Mouse (Mus musculus): ENCODE data around the gene Arl4a. TPM values are rescaled to one million over a fixed set of nuclear protein-coding genes. Genes with fewer than 3 reads are reported as not detected.

Arl4a gene
- 10 to 100 TPM; 55.2 to 66.3 TPM for polyA plus RNA-seq (2017; shearing (Covaris generic))

DNA sequence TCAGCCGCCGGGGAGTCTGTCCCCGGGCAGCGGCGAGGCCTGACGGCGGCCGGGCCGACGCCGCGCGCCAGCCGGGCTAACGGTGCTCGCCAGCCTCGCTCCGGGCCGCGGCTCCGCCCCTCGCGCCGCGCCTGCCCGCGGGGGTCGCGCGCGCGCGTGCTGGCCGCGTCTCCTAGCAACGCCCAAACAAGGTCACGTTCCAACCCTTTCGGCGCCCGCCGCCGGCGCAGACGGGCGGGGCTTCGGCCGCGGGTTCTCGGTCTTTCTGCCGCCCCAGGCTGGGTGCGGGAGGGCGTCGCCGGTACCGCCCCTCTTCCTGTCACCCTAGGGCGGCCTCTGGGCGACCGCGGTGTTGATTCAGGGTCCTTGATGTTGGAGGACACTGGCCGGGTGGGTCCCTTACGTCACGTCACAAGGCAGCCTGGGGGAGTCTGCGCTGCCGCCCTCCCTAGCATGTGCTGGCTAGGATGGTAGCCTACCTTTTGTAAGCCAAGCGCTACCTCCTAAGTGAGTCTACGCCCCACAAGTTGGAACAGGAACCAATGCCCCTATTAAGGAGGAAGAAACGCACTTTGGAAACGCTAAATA lies at the start of gene Arl4a:
TSS of gene Arl4a (minus strand) at position 150 of the 588 bp plus-strand sequence.

Other genes with a start within 250 kb of the Arl4a start
- 1 to 10 TPM; 1.9 to 2.0 TPM for gene Scin, start 96.2 kb upstream of the Arl4a start, polyA plus RNA-seq (2017; shearing (Covaris generic))
- gene Lsmem1, start 161.5 kb upstream of the Arl4a start, polyA plus RNA-seq (2017; shearing (Covaris generic)), result under 1 TPM in 1 of 2 experiments, not detected in 1; 0.18 TPM
- 100 to 1,000 TPM; 114 to 145 TPM for gene Ifrd1, start 210.5 kb upstream of the Arl4a start, polyA plus RNA-seq (2017; shearing (Covaris generic))

Measured in activated CD4-positive, CD25-positive, alpha-beta regulatory T cell (primary cell).